Mouse (Mus musculus) heart, embryonic 16.5 days (tissue): ENCODE results near the gene Gm20547. TPM values are rescaled to one million over a fixed set of nuclear protein-coding genes. Genes with fewer than 3 reads are reported as not detected.

Experiments used
- ATAC-seq: fragments of 200-750 bp; cut with Nextera tagmentation; replicated peaks from 2 replicates; pipeline ENCODE4 v1.8.0; 2017; ENCODE audit warnings: moderate number of reproducible peaks; ENCODE audit not compliant: insufficient read depth, low FRiP score; ENCODE audit errors: extremely low read depth
- H3K27ac ChIP-seq: fragments of 300-500 bp; sonication (generic); 2 replicates; pipeline ENCODE4 v1.5.1; 2014; ENCODE audit warnings: mild to moderate bottlenecking, low read length, control low read depth, moderate library complexity
- H3K27me3 ChIP-seq: fragments of 300-500 bp; sonication (generic); 2 replicates; pipeline ENCODE4 v1.6.1; 2014; ENCODE audit warnings: low read length, mixed read lengths; ENCODE audit not compliant: control insufficient read depth, insufficient read depth
- H3K36me3 ChIP-seq: fragments of 300-500 bp; sonication (generic); 2 replicates; pipeline ENCODE4 v1.6.1; 2014; ENCODE audit not compliant: control insufficient read depth, insufficient read depth
- H3K4me1 ChIP-seq: fragments of 300-500 bp; sonication (generic); 2 replicates; pipeline ENCODE4 v1.6.1; 2014; ENCODE audit warnings: low read length, mixed read lengths; ENCODE audit not compliant: control insufficient read depth, insufficient read depth
- H3K4me2 ChIP-seq: fragments of 300-500 bp; sonication (generic); 2 replicates; pipeline ENCODE4 v1.6.1; 2014; ENCODE audit warnings: low read depth, mild to moderate bottlenecking, control low read depth, low read length
- H3K4me3 ChIP-seq: fragments of 300-500 bp; sonication (generic); 2 replicates; pipeline ENCODE4 v1.5.1; 2014; ENCODE audit warnings: mild to moderate bottlenecking, control low read depth, low read length
- H3K9ac ChIP-seq: fragments of 300-500 bp; sonication (generic); 2 replicates; pipeline ENCODE4 v1.6.1; 2014; ENCODE audit warnings: low read length, control low read depth
- H3K9me3 ChIP-seq: fragments of 300-500 bp; sonication (generic); replicated peaks from 2 replicates; pipeline ENCODE4 v1.6.1; 2016; ENCODE audit warnings: low read length; ENCODE audit not compliant: control insufficient read depth
- WGBS: fragments of 180-500 bp; shearing (Covaris S2); extraction: QIAGEN DNeasy Blood & Tissue Kit; methylation state at CpG from one replicate; pipeline ENCODE4 v1.1.7; 2014; 5-methylcytosine and 5-hydroxymethylcytosine counted together
- polyA plus RNA-seq: library from polyadenylated mRNA; unstranded; fragments of >200 nt; fragmentation: Nextera tagmentation; extraction: Ambion mirVana; gene quantifications from 2 replicates; pipeline ENCODE4 v1.2.1, GENCODE M21; 2015

Gene Gm20547
- polyA plus RNA-seq, 1 experiment from 2014 or later = not detected

DNA sequence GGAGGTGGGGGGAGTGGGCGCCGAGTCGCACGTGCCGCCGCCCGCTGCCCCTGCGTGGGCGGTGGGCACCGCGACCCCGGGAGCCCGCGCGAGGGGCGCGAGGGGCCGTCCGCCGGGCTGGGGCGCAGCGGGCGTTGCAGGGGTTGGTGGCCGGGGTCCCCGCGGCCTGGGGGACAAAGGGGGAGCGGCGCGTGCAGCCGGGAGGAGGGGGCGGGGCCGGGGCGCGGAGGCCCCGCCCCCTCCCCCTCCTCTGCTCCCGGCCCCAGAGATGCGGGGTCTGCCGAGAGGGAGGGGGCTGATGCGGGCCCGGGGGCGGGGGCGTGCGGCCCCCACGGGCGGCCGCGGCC is 16.8 kb upstream of the Gm20547 start:
- H3K9me3 ChIP-seq = no peaks in the 10 kb centered on the region
- H3K36me3 ChIP-seq = peaks cover 21% of the 10 kb centered on the region
- WGBS = 0% methylated on average over 24 of the region's 47 CpGs
- H3K4me2 ChIP-seq = peak overlapping the region; percentile 79
- H3K4me3 ChIP-seq = peak overlapping the region; percentile 91
- peak overlapping the region; percentile 91 for H3K9ac ChIP-seq
- no peak for ATAC-seq
- no peaks in the 10 kb centered on the region for H3K27me3 ChIP-seq
- peak overlapping the region; percentile 96 for H3K27ac ChIP-seq
- peaks cover 20% of the 10 kb centered on the region for H3K4me1 ChIP-seq

DNA sequence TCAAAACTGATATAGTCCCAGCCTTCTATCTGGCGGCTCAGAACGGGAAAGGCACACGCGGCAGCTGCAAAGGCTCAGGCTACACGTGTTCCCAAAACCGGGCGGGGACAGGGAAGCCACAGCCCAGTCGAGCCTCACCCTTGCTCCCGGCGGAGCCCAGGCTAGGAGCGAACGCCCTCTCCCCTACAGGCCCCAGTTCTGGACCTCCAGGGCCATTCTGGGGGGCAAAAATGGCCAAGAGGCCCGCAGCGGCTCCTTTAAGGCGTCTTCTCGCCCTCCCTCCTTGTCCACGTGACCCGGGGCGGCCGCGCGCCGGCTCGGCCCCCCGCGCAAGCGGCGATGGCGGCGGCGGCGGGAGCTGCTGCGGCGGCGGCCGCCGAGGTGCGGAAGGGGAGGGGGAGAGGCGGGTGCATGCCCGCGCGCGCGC is 16.3 kb upstream of the Gm20547 start, which contains the start of the genes C2 and Ehmt2:
Gene C2 (minus strand): TSS at position 106 of the 427 bp plus-strand sequence.
Gene Ehmt2 (plus strand): TSS at position 310 of the 427 bp plus-strand sequence.
- H3K4me2 ChIP-seq = peak within 1 kb of the TSS; percentile 79
- peak within 1 kb of the TSS; percentile 96 for H3K27ac ChIP-seq
- peak; percentile 21 for ATAC-seq
- WGBS = under 1% methylated on average over 30 of the region's 44 CpGs
- no peaks in the 10 kb centered on the region for H3K9me3 ChIP-seq
- peak within 1 kb of the TSS; percentile 91 for H3K4me3 ChIP-seq
- peaks cover 17% of the 10 kb centered on the region for H3K36me3 ChIP-seq
- H3K27me3 ChIP-seq = no peaks in the 10 kb centered on the region
- peaks cover 22% of the 10 kb centered on the region for H3K4me1 ChIP-seq
- peak within 1 kb of the TSS; percentile 91 for H3K9ac ChIP-seq

DNA sequence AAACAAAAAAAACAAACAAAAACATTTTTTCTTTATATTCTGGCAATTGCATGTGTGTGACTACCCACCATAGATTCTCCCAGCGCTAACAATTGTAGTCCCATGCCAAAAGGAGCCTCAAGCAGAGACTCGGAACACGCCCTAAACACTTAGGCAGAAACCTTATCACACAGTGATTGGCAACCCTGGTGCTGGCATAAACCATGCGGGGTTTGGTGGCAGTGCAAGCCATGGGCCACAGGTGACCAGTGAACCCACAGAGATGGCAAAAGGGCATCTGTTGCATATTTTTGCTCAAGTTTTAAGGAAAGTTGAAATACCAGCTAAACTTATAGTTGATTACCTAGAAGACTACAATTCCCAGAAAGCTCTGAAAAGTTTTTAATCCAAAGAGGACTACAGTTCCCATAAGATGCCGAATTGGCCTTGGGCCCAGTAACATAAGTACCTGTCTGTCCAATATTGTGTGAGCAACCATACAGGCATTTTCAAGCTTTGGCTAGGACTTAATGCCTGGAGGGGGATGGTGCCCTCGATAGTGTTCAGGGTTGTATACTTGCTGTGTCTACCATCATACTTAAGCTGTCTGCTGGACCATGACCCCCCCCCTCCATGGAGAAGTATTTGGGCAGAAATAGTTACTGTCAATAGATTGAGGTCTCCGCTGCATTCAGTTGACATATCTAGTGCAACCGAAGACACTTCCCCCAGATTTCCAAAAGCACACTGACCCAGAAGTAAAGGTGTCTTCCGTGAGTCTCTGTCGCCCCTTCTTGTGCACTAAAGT is 15.7 kb upstream of the Gm20547 start:
- WGBS = 9% methylated on average over 10 of the region's 10 CpGs

DNA sequence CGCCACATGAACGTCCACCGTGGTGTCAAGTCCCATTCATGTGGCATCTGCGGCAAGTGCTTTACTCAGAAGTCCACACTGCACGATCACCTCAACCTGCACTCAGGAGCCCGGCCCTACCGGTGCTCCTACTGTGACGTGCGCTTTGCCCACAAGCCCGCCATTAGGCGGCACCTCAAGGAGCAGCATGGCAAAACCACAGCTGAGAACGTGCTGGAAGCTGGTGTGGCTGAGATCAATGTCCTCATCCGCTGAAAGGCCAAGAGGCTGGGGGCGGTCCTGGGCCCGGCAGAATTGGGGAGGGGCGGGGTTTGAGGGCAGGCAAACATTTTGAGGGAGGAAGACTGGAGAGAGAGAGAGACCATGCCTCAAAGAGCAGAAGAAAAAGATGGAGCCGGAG is 14.5 kb upstream of the Gm20547 start:
- Histone ChIP-seq H3K27me3 (no peaks in the 10 kb centered on the region), H3K4me1 (peaks cover 22% of the 10 kb centered on the region), H3K4me2 (no peak overlapping the region), H3K27ac (no peak overlapping the region), H3K36me3 (peaks cover 4% of the 10 kb centered on the region; the same call in 1 of the 2 replicates), H3K4me3 (no peak overlapping the region), H3K9me3 (no peaks in the 10 kb centered on the region), H3K9ac (no peak overlapping the region)
- no peak for ATAC-seq
- WGBS = 81% methylated on average over 17 of the region's 17 CpGs

More for the DNA sequence above, 15.7 kb upstream of the Gm20547 start:
- Histone ChIP-seq H3K9ac (peak overlapping the region; percentile 91), H3K4me2 (peak overlapping the region; percentile 79), H3K36me3 (peaks cover 11% of the 10 kb centered on the region), H3K4me3 (peak overlapping the region; percentile 91), H3K27me3 (no peaks in the 10 kb centered on the region), H3K4me1 (peaks cover 22% of the 10 kb centered on the region), H3K9me3 (no peaks in the 10 kb centered on the region), H3K27ac (peak overlapping the region; percentile 96)
- no peak for ATAC-seq

DNA sequence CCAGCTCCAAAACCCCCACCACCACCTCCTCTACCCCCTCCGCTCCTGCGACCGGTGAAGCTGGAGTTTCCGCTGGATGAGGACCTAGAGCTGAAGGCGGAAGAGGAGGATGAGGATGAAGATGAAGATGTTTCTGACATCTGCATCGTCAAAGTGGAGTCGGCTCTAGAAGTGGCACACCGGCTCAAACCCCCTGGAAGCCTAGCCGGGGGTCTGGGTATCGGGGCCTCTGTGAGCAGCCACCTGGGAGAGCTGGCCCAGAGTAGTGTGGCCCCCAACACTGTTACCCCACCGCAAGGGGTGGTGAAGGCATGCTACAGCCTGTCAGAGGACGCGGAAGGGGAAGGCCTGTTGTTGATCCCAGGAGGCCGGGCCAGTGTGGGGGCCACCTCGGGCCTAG is 13.9 kb upstream of the Gm20547 start:
- Histone ChIP-seq H3K4me3 (no peak overlapping the region), H3K27ac (no peak overlapping the region; the same call in 1 of the 2 replicates), H3K27me3 (no peaks in the 10 kb centered on the region), H3K36me3 (peaks cover 4% of the 10 kb centered on the region; the same call in 1 of the 2 replicates), H3K9ac (no peak overlapping the region; the same call in none of the 2 replicates), H3K4me1 (peaks cover 22% of the 10 kb centered on the region), H3K4me2 (peak overlapping the region; percentile 86; the same call in 1 of the 2 replicates), H3K9me3 (no peaks in the 10 kb centered on the region)
- no peak for ATAC-seq
- 93% methylated on average over 15 of the region's 15 CpGs for WGBS

DNA sequence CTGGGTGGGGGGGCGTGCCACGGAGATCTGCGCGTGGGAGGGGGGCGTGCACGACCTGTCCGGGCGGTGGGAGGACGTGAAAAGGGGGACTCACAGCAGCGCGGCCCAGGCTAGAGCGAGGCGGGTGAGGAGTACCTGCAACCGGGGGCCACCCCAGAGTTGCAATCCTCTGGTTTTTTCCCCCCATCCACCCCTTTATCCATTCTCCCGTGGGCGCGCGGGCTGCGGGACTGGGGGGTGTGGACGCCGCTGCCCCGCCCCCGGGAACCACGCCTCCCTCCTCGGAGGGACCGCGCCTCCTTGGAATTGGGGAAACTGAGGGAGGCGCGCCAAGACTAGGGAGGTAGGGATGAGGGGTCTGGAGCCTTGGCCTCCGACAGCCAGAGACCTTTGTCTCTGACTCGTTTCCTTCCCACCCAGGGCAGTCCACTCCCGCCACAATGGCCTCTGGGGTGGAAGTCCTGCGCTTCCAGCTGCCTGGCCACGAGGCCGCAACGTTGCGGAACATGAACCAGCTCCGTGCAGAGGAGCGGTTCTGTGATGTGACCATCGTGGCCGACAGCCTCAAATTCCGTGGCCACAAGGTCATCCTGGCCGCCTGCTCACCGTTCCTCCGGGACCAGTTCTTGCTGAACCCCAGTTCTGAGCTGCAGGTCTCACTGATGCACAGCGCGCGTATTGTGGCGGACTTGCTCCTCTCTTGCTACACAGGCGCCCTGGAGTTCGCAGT is 13.1 kb upstream of the Gm20547 start:
- ATAC-seq = peak; percentile 4
- Histone ChIP-seq H3K27ac (peak overlapping the region; percentile 89), H3K4me2 (peak overlapping the region; percentile 86), H3K9ac (peak overlapping the region; percentile 91), H3K36me3 (peaks cover 4% of the 10 kb centered on the region; the same call in 1 of the 2 replicates), H3K4me1 (peaks cover 17% of the 10 kb centered on the region), H3K9me3 (no peaks in the 10 kb centered on the region), H3K27me3 (no peaks in the 10 kb centered on the region), H3K4me3 (peak overlapping the region; percentile 87)
- WGBS = 10% methylated on average over 48 of the region's 51 CpGs

DNA sequence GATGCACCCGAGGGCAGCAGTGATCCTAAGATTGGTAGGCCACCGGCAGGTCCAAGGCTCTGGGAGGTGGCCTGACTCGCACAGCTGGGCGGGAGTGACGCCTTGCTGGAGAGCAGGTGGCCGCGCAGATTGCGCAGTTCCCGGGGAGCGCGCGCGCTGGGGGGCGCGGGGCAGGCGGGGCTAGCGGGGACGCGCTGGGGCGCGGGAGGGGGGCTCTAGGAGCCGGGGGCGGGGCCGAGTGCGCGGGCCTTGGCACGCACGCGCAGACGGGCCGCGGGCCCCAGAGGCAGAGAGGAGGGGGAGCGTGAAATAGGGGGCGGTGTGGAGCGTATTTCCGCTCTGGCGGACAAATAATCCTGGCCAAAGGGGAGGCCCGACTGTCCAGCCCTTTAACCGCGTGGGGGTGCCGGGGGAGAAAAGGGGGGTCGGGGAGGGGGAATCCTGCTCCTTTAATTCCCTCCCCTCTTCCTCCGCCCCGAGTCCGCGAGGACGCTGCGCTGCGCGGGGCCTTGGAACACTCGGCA is 12.3 kb upstream of the Gm20547 start:
- H3K9ac ChIP-seq = peak overlapping the region; percentile 91

DNA sequence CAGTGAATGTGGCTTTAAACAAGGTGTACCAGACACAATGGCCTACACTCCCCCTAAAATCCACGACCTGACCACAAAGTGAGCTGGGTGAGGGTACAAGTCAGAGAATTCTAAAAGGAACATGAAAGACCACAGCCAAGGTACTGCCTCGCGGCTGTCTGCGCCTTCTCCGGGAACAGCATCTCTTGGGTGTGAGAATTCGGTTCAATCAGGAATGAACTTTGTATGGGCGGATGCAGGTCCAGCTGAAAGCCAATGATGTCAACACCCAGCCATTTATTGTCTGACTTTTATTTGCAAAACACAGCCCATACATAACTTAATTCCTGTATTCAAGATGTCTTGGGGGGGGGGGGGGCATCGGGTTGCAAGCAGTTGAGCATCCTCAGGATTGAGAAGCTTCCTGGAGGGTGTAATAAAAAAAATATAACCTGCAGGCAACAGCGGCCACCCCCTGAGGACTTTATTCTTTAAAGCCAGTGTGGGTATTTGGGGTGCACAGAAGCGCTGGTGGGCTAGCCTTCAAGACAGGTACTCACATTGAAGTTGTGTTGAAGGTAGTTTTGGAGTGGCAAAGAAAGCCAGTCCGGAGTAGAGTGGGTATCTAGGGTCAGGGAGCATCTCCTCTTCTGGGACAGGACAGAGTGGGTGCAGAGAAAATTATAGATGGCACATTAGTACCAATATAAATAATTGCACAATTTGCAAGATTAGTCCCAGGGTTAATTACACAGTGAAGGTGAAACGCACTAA is 11.4 kb upstream of the Gm20547 start:
- peaks cover 16% of the 10 kb centered on the region for H3K4me1 ChIP-seq
- H3K27ac ChIP-seq = peak overlapping the region; percentile 46
- no peaks in the 10 kb centered on the region for H3K27me3 ChIP-seq
- H3K9ac ChIP-seq = peak overlapping the region; percentile 42
- peaks cover 4% of the 10 kb centered on the region; the same call in 1 of the 2 replicates for H3K36me3 ChIP-seq
- H3K9me3 ChIP-seq = no peaks in the 10 kb centered on the region
- 74% methylated on average over 12 of the region's 12 CpGs for WGBS
- H3K4me2 ChIP-seq = peak overlapping the region; percentile 86
- H3K4me3 ChIP-seq = peak overlapping the region; percentile 87; the same call in 1 of the 2 replicates
- ATAC-seq = no peak

More for the DNA sequence above, 12.3 kb upstream of the Gm20547 start:
- peak overlapping the region; percentile 87 for H3K4me3 ChIP-seq
- peaks cover 4% of the 10 kb centered on the region; the same call in 1 of the 2 replicates for H3K36me3 ChIP-seq
- ATAC-seq = peak; percentile 91
- peak overlapping the region; percentile 86 for H3K4me2 ChIP-seq
- H3K27me3 ChIP-seq = no peaks in the 10 kb centered on the region
- H3K9me3 ChIP-seq = no peaks in the 10 kb centered on the region
- H3K27ac ChIP-seq = peak overlapping the region; percentile 89
- peaks cover 16% of the 10 kb centered on the region for H3K4me1 ChIP-seq
- under 1% methylated on average over 48 of the region's 51 CpGs for WGBS
